Mouse (Mus musculus): Measurements from ENCODE around the gene Tssk6. TPM values are rescaled to one million over a fixed set of nuclear protein-coding genes. Genes with fewer than 3 reads are reported as not detected.

Gene Tssk6
- polyA plus RNA-seq, 1 experiment = 0.92 TPM

DNA sequence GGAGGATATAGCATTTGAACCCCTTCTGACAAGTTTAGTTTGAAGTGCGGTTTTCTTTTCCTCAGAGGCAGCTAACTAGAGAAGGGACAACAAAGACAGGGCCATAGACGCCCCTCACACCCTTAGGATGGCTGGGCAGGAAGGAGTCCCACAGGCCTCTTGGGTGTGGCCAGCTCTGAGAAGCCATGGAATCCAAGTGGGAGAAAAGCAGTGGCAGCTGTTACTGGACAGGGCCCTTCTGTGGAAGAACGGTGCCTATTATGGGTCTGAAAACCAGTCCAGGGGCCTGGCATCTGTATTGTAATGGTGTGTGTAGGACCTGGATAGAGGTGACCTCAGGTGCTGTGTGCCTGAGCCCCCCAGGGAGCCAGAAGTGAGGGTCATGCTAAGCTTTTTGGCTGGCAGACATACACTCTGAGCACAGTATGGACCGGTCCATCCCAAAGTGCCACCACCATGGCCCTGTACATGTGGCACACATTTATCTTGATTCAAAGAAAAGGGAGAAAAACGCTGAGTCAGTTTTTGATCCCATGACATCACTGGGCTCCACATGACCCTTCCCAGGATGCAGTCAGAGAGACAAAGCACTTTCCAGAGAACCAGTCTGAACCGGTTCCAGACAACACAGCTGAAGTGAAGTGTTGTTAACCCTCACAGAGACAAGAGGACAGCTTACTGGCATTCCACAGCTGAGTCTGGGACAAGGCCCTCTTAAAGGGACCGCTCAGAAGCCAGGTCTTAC lies 34.2 kb downstream of the Tssk6 start:
- peak overlapping the region; percentile 51 for H3K4me2 ChIP-seq (ENCODE audit: low read depth)
- TF ChIP-seq SRF (IDR thresholded peaks at IDR 0.05; ENCODE audit: control insufficient read depth, insufficient read length, low read depth) = no peak
- no peak for TF ChIP-seq MAX (IDR thresholded peaks at IDR 0.05; ENCODE audit: low read depth)
- peak in 2 of 3 experiments; percentile 53 to 82 for TF ChIP-seq MYOG (IDR thresholded peaks at IDR 0.05; ENCODE audit: control insufficient read depth in 1 of 3, insufficient read depth in 1 of 3, insufficient read length in 2 of 3, low read depth in 2 of 3)
- TF ChIP-seq E2F4 (IDR thresholded peaks at IDR 0.05; ENCODE audit: insufficient read depth) = no peak
- TF ChIP-seq USF1 (IDR thresholded peaks at IDR 0.05; ENCODE audit: low read depth) = peak; percentile 86
- TF ChIP-seq TCF12 (IDR thresholded peaks at IDR 0.05; ENCODE audit: insufficient read depth, poor library complexity, severe bottlenecking) = peak; percentile 37
- no peak for TF ChIP-seq REST (IDR thresholded peaks at IDR 0.05; ENCODE audit: insufficient read depth, insufficient read length)
- TF ChIP-seq MYOD1 (IDR thresholded peaks at IDR 0.05; ENCODE audit: control insufficient read depth in 1 of 3, insufficient read length in 2 of 3, low read depth in 2 of 3) = peak; percentile 80 to 89 (median 83)
- H3ac ChIP-seq (ENCODE audit: control insufficient read depth, insufficient read length) = no peak overlapping the region
- H3K36me3 ChIP-seq (ENCODE audit: control insufficient read depth, insufficient read depth) = no peaks in the 10 kb centered on the region
- H3K4me3 ChIP-seq = no peak overlapping the region
- H3K79me2 ChIP-seq (ENCODE audit: control insufficient read depth, insufficient read depth) = peaks cover 77% of the 10 kb centered on the region
- no peaks in the 10 kb centered on the region for H3K27me3 ChIP-seq (ENCODE audit: control insufficient read depth, insufficient read depth, insufficient read length)

DNA sequence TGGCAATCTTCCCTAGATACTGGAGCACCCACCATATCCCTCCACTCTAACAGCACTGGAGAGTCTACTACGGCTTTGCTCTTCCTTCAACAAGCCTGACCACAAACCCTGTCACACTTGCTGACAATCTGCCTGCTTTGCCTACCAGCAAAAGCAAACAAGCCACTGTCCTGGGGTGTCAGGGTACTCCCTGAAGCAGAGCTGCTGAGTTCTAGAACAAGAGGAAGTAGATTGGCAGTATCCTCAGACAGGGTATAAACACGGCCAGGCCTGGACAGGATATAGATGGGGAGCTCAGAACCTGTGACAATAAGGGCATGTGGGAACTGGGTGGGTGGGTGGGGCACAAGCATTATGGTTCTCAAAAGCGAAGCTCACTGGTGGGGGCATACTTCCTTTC lies 35.5 kb downstream of the Tssk6 start:
- Histone ChIP-seq H3K79me2 (ENCODE audit: control insufficient read depth, insufficient read depth) (peaks cover 77% of the 10 kb centered on the region), H3K27me3 (ENCODE audit: control insufficient read depth, insufficient read depth, insufficient read length) (no peaks in the 10 kb centered on the region), H3K4me3 (no peak overlapping the region), H3ac (ENCODE audit: control insufficient read depth, insufficient read length) (no peak overlapping the region), H3K36me3 (ENCODE audit: control insufficient read depth, insufficient read depth) (no peaks in the 10 kb centered on the region), H3K4me2 (ENCODE audit: low read depth) (no peak overlapping the region)
- TF ChIP-seq POLR2A (IDR thresholded peaks at IDR 0.05; ENCODE audit: insufficient read length, low read depth) (no peak), MAX (IDR thresholded peaks at IDR 0.05; ENCODE audit: low read depth) (no peak), MYOD1 (IDR thresholded peaks at IDR 0.05; ENCODE audit: control insufficient read depth in 1 of 3, insufficient read length in 2 of 3, low read depth in 2 of 3) (no peak), TCF12 (IDR thresholded peaks at IDR 0.05; ENCODE audit: insufficient read depth, poor library complexity, severe bottlenecking) (no peak), USF1 (IDR thresholded peaks at IDR 0.05; ENCODE audit: low read depth) (no peak), CEBPB (IDR thresholded peaks at IDR 0.05; ENCODE audit: insufficient read depth, poor library complexity, severe bottlenecking) (no peak), TCF3 (IDR thresholded peaks at IDR 0.05; ENCODE audit: insufficient read length, low read depth) (no peak), REST (IDR thresholded peaks at IDR 0.05; ENCODE audit: insufficient read depth, insufficient read length) (no peak), E2F4 (IDR thresholded peaks at IDR 0.05; ENCODE audit: insufficient read depth) (no peak), MYOG (IDR thresholded peaks at IDR 0.05; ENCODE audit: control insufficient read depth in 1 of 3, insufficient read depth in 1 of 3, insufficient read length in 2 of 3, low read depth in 2 of 3) (no peak), POLR2AphosphoS2 (IDR thresholded peaks at IDR 0.05; ENCODE audit: insufficient read length, low read depth) (no peak), SRF (IDR thresholded peaks at IDR 0.05; ENCODE audit: control insufficient read depth, insufficient read length, low read depth) (no peak)

- Histone ChIP-seq H3ac (ENCODE audit: control insufficient read depth, insufficient read length) (no peak overlapping the region), H3K4me3 (no peak overlapping the region), H3K4me2 (ENCODE audit: low read depth) (peak overlapping the region; percentile 65), H3K79me2 (ENCODE audit: control insufficient read depth, insufficient read depth) (peaks cover 78% of the 10 kb centered on the region), H3K27me3 (ENCODE audit: control insufficient read depth, insufficient read depth, insufficient read length) (no peaks in the 10 kb centered on the region), H3K36me3 (ENCODE audit: control insufficient read depth, insufficient read depth) (no peaks in the 10 kb centered on the region)
- TF ChIP-seq POLR2A (IDR thresholded peaks at IDR 0.05; ENCODE audit: insufficient read length, low read depth) (no peak), POLR2AphosphoS2 (IDR thresholded peaks at IDR 0.05; ENCODE audit: insufficient read length, low read depth) (no peak), MYOD1 (IDR thresholded peaks at IDR 0.05; ENCODE audit: control insufficient read depth in 1 of 3, insufficient read length in 2 of 3, low read depth in 2 of 3) (peak; percentile 57 to 91 (median 84)), REST (IDR thresholded peaks at IDR 0.05; ENCODE audit: insufficient read depth, insufficient read length) (no peak), MYOG (IDR thresholded peaks at IDR 0.05; ENCODE audit: control insufficient read depth in 1 of 3, insufficient read depth in 1 of 3, insufficient read length in 2 of 3, low read depth in 2 of 3) (peak in 2 of 3 experiments; percentile 64 to 75), TCF12 (IDR thresholded peaks at IDR 0.05; ENCODE audit: insufficient read depth, poor library complexity, severe bottlenecking) (peak; percentile 31), USF1 (IDR thresholded peaks at IDR 0.05; ENCODE audit: low read depth) (no peak)
Measured at GRCm38 (mm10) chr8:69938245-69938982, 36.4 kb downstream of the Tssk6 start.

DNA sequence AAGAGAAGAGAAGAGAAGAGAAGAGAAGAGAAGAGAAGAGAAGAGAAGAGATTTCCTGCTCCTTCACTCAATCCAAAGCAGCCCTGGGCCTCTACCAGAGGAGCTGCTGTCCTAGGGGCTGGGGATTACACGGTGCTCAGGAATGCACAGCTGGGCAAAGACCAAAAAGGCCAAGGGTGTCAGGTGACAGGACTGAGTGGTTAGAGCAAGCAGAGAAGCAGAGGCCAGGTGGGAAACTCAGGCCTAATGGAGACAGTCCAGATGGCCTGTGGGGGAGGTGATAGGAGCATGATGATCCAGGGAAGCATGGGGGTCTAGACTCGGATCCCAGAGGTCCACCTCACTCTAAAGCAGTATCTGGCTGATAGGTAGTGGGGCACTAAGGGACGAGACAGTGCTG lies 37.6 kb downstream of the Tssk6 start:
- TF ChIP-seq TCF3 (IDR thresholded peaks at IDR 0.05; ENCODE audit: insufficient read length, low read depth) = peak; percentile 53
- peak; percentile 84 for TF ChIP-seq TCF12 (IDR thresholded peaks at IDR 0.05; ENCODE audit: insufficient read depth, poor library complexity, severe bottlenecking)
- no peak for TF ChIP-seq MAX (IDR thresholded peaks at IDR 0.05; ENCODE audit: low read depth)
- TF ChIP-seq POLR2AphosphoS2 (IDR thresholded peaks at IDR 0.05; ENCODE audit: insufficient read length, low read depth) = peak; percentile 20
- peak; percentile 67 for TF ChIP-seq USF1 (IDR thresholded peaks at IDR 0.05; ENCODE audit: low read depth)
- peak; percentile 55 to 91 (median 61) for TF ChIP-seq MYOG (IDR thresholded peaks at IDR 0.05; ENCODE audit: control insufficient read depth in 1 of 3, insufficient read depth in 1 of 3, insufficient read length in 2 of 3, low read depth in 2 of 3)
- peak in 2 of 3 experiments; percentile 88 to 93 for TF ChIP-seq MYOD1 (IDR thresholded peaks at IDR 0.05; ENCODE audit: control insufficient read depth in 1 of 3, insufficient read length in 2 of 3, low read depth in 2 of 3)
- no peak for TF ChIP-seq E2F4 (IDR thresholded peaks at IDR 0.05; ENCODE audit: insufficient read depth)
- TF ChIP-seq SRF (IDR thresholded peaks at IDR 0.05; ENCODE audit: control insufficient read depth, insufficient read length, low read depth) = no peak
- no peak for TF ChIP-seq REST (IDR thresholded peaks at IDR 0.05; ENCODE audit: insufficient read depth, insufficient read length)
- no peak for TF ChIP-seq CEBPB (IDR thresholded peaks at IDR 0.05; ENCODE audit: insufficient read depth, poor library complexity, severe bottlenecking)
- no peak for TF ChIP-seq POLR2A (IDR thresholded peaks at IDR 0.05; ENCODE audit: insufficient read length, low read depth)
- no peaks in the 10 kb centered on the region for H3K36me3 ChIP-seq (ENCODE audit: control insufficient read depth, insufficient read depth)
- H3K27me3 ChIP-seq (ENCODE audit: control insufficient read depth, insufficient read depth, insufficient read length) = no peaks in the 10 kb centered on the region
- no peak overlapping the region for H3ac ChIP-seq (ENCODE audit: control insufficient read depth, insufficient read length)
- peak overlapping the region; percentile 65 for H3K4me2 ChIP-seq (ENCODE audit: low read depth)
- H3K4me3 ChIP-seq = no peak overlapping the region
- peaks cover 80% of the 10 kb centered on the region for H3K79me2 ChIP-seq (ENCODE audit: control insufficient read depth, insufficient read depth)
